Mouse (Mus musculus): ENCODE data around the gene Nhsl2. TPM values are rescaled to one million over a fixed set of nuclear protein-coding genes. Genes with fewer than 3 reads are reported as not detected.
"Not testable (repeated sequence)": the region's sequence is repeated elsewhere in the genome, so short reads cannot be mapped to it uniquely, and the experiment has no call there.

Gene Nhsl2
- polyA plus RNA-seq, 1 experiment from 2014 or later: 4.5 TPM

GRCm38 (mm10) chrX:102085798-102086443 lies 236.7 kb downstream of the Nhsl2 start:
- 81% methylated on average over 8 of the region's 8 CpGs for WGBS
- Histone ChIP-seq H3K27ac (ENCODE audit: low read depth, low read length) (no peak overlapping the region), H3K4me1 (ENCODE audit: control insufficient read depth, insufficient read depth, low read length) (0 out of 2 replicates have a peak, but pooled peaks cover 6% of the 10 kb centered on the region)

DNA sequence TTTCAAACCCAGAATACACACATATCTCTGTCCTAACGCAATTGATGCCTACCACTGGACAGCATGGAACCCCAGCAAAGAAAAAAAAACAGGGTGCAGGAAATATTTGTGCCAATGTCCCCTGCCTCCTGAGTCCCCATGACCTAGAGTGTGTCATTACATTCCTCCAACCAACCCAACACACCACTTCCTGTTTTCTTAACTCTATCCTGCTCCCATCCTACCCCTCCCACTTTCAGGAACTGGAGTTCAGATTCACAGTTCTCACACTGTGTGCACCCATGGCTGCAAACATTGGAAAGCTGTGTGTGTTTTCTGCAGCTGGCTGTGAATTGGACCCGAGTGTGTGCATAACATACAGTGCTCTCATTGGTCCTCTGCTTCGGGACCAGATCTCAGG lies 241.4 kb downstream of the Nhsl2 start:
- Histone ChIP-seq H3K9ac (replicated peaks; ENCODE audit: low read depth, low read length) (no peak overlapping the region), H3K27me3 (ENCODE audit: control insufficient read depth, insufficient read depth, low read length) (no peaks in the 10 kb centered on the region), H3K9me3 (ENCODE audit: control insufficient read depth, low read length) (no peaks in the 10 kb centered on the region), H3K27ac (ENCODE audit: low read depth, low read length) (no peak overlapping the region), H3K4me1 (ENCODE audit: control insufficient read depth, insufficient read depth, low read length) (no peaks in the 10 kb centered on the region), H3K4me2 (ENCODE audit: low read depth, low read length) (no peak overlapping the region), H3K4me3 (ENCODE audit: low read depth, low read length) (no peak overlapping the region), H3K36me3 (ENCODE audit: control insufficient read depth, insufficient read depth, low read length) (no peaks in the 10 kb centered on the region)
- no peak for ATAC-seq (ENCODE audit: low read depth)
- WGBS: 74% methylated on average over 3 of the region's 3 CpGs

More at GRCm38 (mm10) chrX:102085798-102086443, 236.7 kb downstream of the Nhsl2 start:
- Histone ChIP-seq H3K36me3 (ENCODE audit: control insufficient read depth, insufficient read depth, low read length) (no peaks in the 10 kb centered on the region), H3K4me2 (ENCODE audit: low read depth, low read length) (no peak overlapping the region), H3K27me3 (ENCODE audit: control insufficient read depth, insufficient read depth, low read length) (no peaks in the 10 kb centered on the region), H3K9ac (replicated peaks; ENCODE audit: low read depth, low read length) (no peak overlapping the region), H3K4me3 (ENCODE audit: low read depth, low read length) (no peak overlapping the region), H3K9me3 (ENCODE audit: control insufficient read depth, low read length) (no peaks in the 10 kb centered on the region)
- no peak for ATAC-seq (ENCODE audit: low read depth)

DNA sequence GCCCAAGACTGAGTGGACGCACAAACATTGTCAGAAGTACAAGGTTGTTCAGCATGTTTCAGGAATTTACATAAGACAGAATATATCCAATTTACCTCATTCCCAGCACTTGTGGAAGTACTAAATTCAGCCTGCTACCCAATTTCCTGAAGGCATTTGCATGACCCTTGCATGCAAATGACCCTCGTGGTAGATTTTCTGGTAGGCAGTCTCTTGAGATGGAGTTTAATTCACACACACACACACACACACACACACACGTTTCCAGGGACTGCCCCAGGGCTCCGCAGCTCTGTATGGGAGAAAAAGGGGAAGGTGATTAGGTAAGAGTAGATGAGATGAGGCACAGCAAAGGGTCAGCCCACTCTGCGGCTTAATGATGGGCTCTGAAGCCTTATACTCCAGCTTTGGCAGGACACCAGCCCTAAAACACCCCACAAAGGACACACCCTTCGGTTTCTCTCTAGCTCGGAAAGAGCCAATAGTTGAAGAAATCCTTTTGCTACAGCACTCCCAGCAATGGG lies 245.3 kb downstream of the Nhsl2 start:
- no peaks in the 10 kb centered on the region for H3K27me3 ChIP-seq (ENCODE audit: control insufficient read depth, insufficient read depth, low read length)
- no peak overlapping the region for H3K9ac ChIP-seq (replicated peaks; ENCODE audit: low read depth, low read length)
- WGBS: 78% methylated on average over 7 of the region's 7 CpGs
- H3K9me3 ChIP-seq (ENCODE audit: control insufficient read depth, low read length): no peaks in the 10 kb centered on the region
- H3K4me2 ChIP-seq (ENCODE audit: low read depth, low read length): no peak overlapping the region
- ATAC-seq (ENCODE audit: low read depth): no peak
- H3K36me3 ChIP-seq (ENCODE audit: control insufficient read depth, insufficient read depth, low read length): no peaks in the 10 kb centered on the region
- H3K4me1 ChIP-seq (ENCODE audit: control insufficient read depth, insufficient read depth, low read length): no peaks in the 10 kb centered on the region
- no peak overlapping the region for H3K27ac ChIP-seq (ENCODE audit: low read depth, low read length)
- H3K4me3 ChIP-seq (ENCODE audit: low read depth, low read length): no peak overlapping the region

DNA sequence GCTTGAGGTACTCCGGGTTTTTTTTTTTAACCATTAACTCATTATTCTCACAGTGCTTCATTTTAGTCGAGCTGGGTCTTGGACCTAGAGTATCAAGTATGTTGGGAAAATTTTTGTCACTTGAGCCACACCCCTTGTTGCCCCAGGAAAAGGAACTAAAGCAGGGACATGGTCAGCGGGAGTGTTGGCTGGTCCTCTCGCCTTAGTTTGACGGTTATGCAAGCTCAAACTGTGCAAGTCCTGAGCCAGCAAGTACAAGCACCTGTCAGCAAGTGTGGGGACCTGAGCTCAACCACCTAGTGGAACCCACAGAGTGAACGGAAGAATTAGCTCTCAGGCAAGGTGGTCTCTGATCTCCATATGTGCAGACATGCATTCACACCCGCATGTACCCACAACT lies 252.7 kb downstream of the Nhsl2 start:
- no peak overlapping the region for H3K4me2 ChIP-seq (ENCODE audit: low read depth, low read length)
- no peaks in the 10 kb centered on the region for H3K27me3 ChIP-seq (ENCODE audit: control insufficient read depth, insufficient read depth, low read length)
- H3K4me3 ChIP-seq (ENCODE audit: low read depth, low read length): no peak overlapping the region
- H3K9ac ChIP-seq (replicated peaks; ENCODE audit: low read depth, low read length): no peak overlapping the region
- no peak for ATAC-seq (ENCODE audit: low read depth)
- no peaks in the 10 kb centered on the region for H3K4me1 ChIP-seq (ENCODE audit: control insufficient read depth, insufficient read depth, low read length)
- 66% methylated on average over 7 of the region's 7 CpGs for WGBS
- H3K27ac ChIP-seq (ENCODE audit: low read depth, low read length): no peak overlapping the region
- H3K9me3 ChIP-seq (ENCODE audit: control insufficient read depth, low read length): no peaks in the 10 kb centered on the region
- H3K36me3 ChIP-seq (ENCODE audit: control insufficient read depth, insufficient read depth, low read length): no peaks in the 10 kb centered on the region

- H3K9me3 ChIP-seq (ENCODE audit: control insufficient read depth, low read length); ATAC-seq (ENCODE audit: low read depth); H3K36me3 ChIP-seq (ENCODE audit: control insufficient read depth, insufficient read depth, low read length): not testable (repeated sequence)
Observed at GRCm38 (mm10) chrX:102103830-102104229, 254.6 kb downstream of the Nhsl2 start.

DNA sequence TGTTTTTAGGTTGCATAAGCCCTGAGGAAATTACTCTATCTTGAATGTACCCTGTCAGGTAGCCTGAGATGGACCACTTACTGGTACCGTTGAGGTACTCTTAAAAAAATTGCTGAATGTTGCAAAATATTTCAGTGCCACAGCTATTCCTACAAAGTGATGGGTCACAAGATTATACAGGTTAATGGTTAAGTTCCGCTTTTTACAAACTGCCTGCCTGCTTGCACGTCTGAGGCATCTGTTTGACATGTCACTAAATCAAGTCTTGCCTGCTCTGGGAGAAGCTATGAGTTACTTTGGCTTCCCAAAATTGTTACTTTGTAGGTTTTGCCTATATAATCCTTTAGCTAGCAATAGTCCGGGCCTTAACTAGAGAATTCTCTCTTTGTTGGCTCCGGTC lies 260.2 kb downstream of the Nhsl2 start:
- not testable (repeated sequence) for H3K4me2 ChIP-seq (ENCODE audit: low read depth, low read length); H3K27ac ChIP-seq (ENCODE audit: low read depth, low read length); H3K9ac ChIP-seq (replicated peaks; ENCODE audit: low read depth, low read length); ATAC-seq (ENCODE audit: low read depth); H3K9me3 ChIP-seq (ENCODE audit: control insufficient read depth, low read length); H3K4me3 ChIP-seq (ENCODE audit: low read depth, low read length); H3K27me3 ChIP-seq (ENCODE audit: control insufficient read depth, insufficient read depth, low read length); H3K36me3 ChIP-seq (ENCODE audit: control insufficient read depth, insufficient read depth, low read length); H3K4me1 ChIP-seq (ENCODE audit: control insufficient read depth, insufficient read depth, low read length)
- WGBS: 76% methylated on average over 5 of the region's 5 CpGs

More at GRCm38 (mm10) chrX:102103830-102104229, 254.6 kb downstream of the Nhsl2 start:
- WGBS: 65% methylated on average over 2 of the region's 2 CpGs
- not testable (repeated sequence) for H3K27me3 ChIP-seq (ENCODE audit: control insufficient read depth, insufficient read depth, low read length); H3K4me1 ChIP-seq (ENCODE audit: control insufficient read depth, insufficient read depth, low read length); H3K4me2 ChIP-seq (ENCODE audit: low read depth, low read length); H3K4me3 ChIP-seq (ENCODE audit: low read depth, low read length); H3K27ac ChIP-seq (ENCODE audit: low read depth, low read length); H3K9ac ChIP-seq (replicated peaks; ENCODE audit: low read depth, low read length)

DNA sequence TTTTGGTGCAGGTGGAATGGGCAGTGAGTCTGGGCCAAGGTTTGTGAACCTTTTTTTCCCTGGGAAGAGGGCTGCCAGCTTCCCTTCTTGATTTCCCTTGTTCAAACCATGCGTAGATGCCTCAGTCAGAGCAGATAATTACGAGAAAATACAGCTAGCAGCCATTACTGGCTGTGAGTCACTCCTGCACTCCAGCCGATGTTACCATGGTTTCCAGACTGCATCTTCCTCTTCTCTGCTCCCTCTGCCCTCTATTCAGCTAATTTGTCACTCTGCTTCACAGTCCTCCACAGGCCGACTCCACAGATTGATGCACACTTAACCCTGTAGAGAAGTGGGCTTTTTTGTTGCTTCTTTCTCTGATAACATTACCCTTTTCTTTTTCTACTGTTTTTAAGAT lies 266.5 kb downstream of the Nhsl2 start:
- WGBS: 34% methylated on average over 4 of the region's 4 CpGs

DNA sequence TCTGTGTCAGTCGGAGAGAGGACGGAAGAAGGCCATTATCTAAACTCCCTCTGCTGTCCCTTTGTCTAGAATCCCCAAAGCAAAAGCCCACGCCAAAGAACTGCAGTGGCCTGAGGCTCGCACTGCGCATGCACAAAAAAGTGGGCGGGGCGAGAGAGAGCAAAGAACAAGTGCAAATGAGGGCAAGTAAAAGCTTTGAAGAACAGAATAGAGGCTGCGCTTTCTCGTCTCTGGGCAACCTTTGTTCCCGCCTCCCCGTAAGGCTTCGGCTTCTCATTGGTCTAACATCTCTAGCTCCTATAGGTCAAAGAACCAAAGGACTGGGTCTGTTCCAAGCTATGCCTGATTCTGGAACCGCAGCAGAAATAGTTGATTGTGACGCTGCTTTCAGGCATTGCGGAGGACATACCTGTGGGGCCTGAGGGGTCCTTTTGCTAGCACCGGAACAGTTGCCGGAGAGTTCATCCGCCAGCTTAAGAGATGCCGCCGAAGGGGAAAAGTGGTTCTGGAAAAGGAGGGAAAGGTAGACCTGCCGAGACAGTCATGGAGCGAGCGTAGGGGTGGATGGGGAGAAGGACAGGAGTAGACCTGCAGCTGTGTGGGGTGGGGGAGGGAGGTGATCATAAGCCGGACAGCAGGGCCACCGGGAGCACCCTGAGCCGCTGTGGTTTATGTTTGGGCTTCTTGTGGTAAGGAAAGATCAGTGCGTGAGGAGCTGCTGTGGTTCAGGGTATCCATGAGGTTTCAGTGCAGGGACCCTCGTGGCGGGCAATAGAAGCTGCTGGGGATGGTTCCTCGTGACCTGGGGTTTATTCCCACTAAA lies 270.1 kb downstream of the Nhsl2 start, which contains the start of gene Pin4:
TSS of gene Pin4 (plus strand) at position 406 of the 823 bp plus-strand sequence.
- Histone ChIP-seq H3K27ac (ENCODE audit: low read depth, low read length) (peak within 1 kb of the TSS; percentile 62; the same call in 1 of the 2 replicates), H3K36me3 (ENCODE audit: control insufficient read depth, insufficient read depth, low read length) (no peaks in the 10 kb centered on the region), H3K4me3 (ENCODE audit: low read depth, low read length) (peak within 1 kb of the TSS; percentile 44), H3K9me3 (ENCODE audit: control insufficient read depth, low read length) (no peaks in the 10 kb centered on the region), H3K9ac (replicated peaks; ENCODE audit: low read depth, low read length) (peak within 1 kb of the TSS; percentile 37), H3K4me2 (ENCODE audit: low read depth, low read length) (peak within 1 kb of the TSS; percentile 55), H3K4me1 (ENCODE audit: control insufficient read depth, insufficient read depth, low read length) (no peaks in the 10 kb centered on the region), H3K27me3 (ENCODE audit: control insufficient read depth, insufficient read depth, low read length) (no peaks in the 10 kb centered on the region)
- 16% methylated on average over 30 of the region's 30 CpGs for WGBS
- peak; percentile 99 for ATAC-seq (ENCODE audit: low read depth)

More for the DNA sequence above, 266.5 kb downstream of the Nhsl2 start:
- H3K9ac ChIP-seq (replicated peaks; ENCODE audit: low read depth, low read length): no peak overlapping the region
- H3K4me1 ChIP-seq (ENCODE audit: control insufficient read depth, insufficient read depth, low read length): no peaks in the 10 kb centered on the region
- no peak overlapping the region for H3K4me2 ChIP-seq (ENCODE audit: low read depth, low read length)
- H3K27ac ChIP-seq (ENCODE audit: low read depth, low read length): peak overlapping the region; percentile 44; the same call in 1 of the 2 replicates
- no peak overlapping the region for H3K4me3 ChIP-seq (ENCODE audit: low read depth, low read length)
- no peaks in the 10 kb centered on the region for H3K36me3 ChIP-seq (ENCODE audit: control insufficient read depth, insufficient read depth, low read length)
- H3K9me3 ChIP-seq (ENCODE audit: control insufficient read depth, low read length): no peaks in the 10 kb centered on the region
- no peak for ATAC-seq (ENCODE audit: low read depth)
- H3K27me3 ChIP-seq (ENCODE audit: control insufficient read depth, insufficient read depth, low read length): no peaks in the 10 kb centered on the region

DNA sequence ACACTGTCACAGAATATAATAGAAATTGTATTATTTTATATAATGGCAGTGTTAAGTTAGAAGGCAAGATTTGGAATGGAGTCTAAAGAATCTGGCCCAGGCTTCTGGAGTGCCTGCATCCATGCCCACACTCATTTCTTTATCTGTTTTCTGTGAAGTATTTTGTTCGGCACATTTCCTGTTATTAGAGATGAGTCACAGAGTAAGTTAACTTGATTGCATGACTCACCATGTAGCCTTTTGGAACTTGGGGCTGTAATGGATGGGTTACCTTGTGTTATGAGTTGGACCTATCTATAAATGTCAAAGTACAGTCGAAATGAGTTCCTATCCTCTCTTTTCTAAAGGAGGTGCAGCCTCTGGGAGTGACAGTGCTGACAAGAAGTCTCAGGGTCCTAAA lies 272.1 kb downstream of the Nhsl2 start:
- Histone ChIP-seq H3K27ac (ENCODE audit: low read depth, low read length) (no peak overlapping the region), H3K4me1 (ENCODE audit: control insufficient read depth, insufficient read depth, low read length) (no peaks in the 10 kb centered on the region), H3K9me3 (ENCODE audit: control insufficient read depth, low read length) (no peaks in the 10 kb centered on the region), H3K27me3 (ENCODE audit: control insufficient read depth, insufficient read depth, low read length) (no peaks in the 10 kb centered on the region), H3K36me3 (ENCODE audit: control insufficient read depth, insufficient read depth, low read length) (no peaks in the 10 kb centered on the region), H3K4me3 (ENCODE audit: low read depth, low read length) (no peak overlapping the region), H3K9ac (replicated peaks; ENCODE audit: low read depth, low read length) (no peak overlapping the region), H3K4me2 (ENCODE audit: low read depth, low read length) (no peak overlapping the region)
- 89% methylated on average over 2 of the region's 2 CpGs for WGBS
- no peak for ATAC-seq (ENCODE audit: low read depth)

Measured in neural tube, embryonic 14.5 days (tissue).